Mouse (Mus musculus) cerebellum, adult 11 months (tissue): Measurements from ENCODE around the gene Map4k2.
A peak's percentile ranks its signal among the peaks of the same experiment; 100 is the strongest.

Source experiments
- DNase-seq: peaks from one replicate; pipeline ENCODE4 v3.0.0; 2022

Gene Map4k2

DNA sequence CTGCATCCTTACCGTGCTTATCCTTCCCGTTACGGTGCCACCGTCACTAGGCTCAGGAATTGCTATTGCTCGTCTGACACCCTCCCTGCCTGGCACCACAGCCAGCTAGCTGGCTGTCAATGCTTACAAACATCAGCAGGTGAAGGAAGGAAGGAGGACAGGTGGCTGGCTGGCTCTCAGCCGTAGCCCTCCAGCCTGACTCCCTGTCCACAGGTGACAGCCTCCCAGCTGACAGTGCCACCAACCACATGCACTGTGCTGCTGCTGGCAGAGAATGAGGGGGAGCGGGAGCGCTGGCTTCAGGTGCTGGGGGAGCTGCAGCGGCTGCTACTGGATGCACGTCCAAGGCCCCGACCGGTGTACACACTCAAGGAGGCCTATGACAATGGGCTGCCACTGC is 22.8 kb upstream of the Map4k2 start:
- no peak for DNase-seq

DNA sequence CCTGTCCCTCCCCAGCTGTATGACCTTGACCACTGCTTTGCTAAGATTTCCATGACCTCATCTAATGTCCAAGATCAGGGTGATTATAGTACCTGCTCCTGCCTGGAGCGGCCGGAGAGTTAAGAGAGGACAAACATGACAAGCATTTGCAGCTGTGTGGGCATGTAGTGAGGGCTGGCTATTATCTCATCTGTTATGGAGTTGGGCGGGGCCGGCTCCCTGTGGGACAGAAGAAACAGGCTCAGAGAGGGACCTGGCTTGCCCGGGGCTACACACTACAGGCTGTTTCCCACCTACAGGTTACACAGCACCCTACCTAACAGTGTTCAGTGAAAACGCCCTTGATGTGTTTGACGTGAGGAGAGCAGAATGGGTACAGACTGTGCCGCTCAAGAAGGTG is 19.6 kb upstream of the Map4k2 start:
- no peak for DNase-seq

DNA sequence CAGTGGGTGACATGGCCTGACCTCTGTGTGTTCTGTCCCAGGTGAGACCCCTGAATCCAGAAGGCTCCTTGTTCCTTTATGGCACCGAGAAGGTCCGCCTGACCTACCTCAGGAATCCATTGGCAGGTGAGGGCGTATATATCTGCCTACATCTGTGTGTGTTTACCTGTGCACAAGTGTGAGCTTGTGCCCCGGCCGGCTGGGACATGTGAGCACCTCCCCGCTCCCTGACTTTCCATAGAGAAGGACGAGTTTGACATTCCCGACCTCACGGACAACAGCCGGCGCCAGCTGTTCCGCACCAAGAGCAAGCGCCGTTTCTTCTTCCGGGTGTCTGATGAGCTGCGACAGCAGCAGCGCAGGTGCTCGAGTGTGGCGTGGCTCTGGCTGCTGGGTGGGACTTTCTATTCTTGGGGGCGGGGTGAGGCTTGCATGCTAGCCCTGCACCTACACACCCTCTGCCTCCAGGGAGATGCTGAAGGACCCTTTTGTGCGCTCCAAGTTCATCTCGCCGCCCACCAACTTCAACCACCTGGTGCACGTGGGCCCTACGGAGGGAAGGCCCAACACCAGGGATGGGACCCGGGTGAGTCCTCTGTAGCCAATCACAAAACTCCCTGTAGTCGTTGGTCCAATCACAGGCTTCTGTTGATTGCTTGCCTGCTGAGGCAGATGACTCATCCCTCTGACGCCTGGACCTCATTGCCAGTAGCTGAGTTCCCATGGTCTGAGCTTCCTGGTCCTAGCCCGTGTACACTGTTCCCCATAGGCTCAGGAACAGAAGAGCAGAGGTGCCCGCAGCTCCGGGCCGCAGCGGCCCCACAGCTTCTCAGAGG is 18.9 kb upstream of the Map4k2 start:
- DNase-seq = no peak

DNA sequence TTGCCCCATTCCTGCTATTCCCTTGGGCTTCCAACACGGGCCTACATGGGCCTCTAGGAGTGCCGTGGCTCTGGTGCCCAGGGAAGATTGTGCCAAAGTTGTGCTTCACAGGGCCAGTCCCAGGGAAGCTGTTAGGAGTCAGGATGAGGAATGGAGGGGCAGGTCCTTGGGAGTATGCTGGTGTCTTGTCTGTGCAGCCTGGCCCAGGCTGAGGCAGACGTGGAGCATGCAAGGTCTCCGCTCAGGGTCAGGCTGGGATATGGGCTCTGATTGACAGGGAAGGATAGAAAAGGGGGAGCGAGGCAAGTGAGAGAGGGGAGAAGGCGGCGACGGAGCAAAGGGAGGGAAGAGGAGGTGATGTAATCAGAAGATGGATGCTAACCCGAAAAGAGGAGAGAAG is 16.2 kb upstream of the Map4k2 start:
- no peak for DNase-seq

DNA sequence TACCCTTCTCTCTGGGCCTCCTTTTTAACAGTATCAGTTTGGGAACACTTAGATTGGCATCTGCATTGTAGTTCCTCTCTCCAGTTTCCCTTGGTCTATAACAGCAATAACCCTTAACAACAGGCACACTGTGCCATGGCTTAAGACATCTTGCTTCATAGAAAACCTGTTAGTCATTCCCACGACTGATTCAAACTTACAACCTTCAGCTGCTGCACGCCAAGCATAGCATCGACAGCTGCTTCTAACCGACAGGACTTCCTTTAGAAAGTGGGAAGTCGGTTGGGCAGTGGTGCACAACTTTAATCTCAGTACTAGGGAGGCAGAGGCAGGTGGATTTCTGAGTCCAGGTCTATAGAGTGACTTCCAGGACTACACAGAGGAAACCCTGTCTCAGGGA is 9.8 kb upstream of the Map4k2 start:
- DNase-seq = no peak

DNA sequence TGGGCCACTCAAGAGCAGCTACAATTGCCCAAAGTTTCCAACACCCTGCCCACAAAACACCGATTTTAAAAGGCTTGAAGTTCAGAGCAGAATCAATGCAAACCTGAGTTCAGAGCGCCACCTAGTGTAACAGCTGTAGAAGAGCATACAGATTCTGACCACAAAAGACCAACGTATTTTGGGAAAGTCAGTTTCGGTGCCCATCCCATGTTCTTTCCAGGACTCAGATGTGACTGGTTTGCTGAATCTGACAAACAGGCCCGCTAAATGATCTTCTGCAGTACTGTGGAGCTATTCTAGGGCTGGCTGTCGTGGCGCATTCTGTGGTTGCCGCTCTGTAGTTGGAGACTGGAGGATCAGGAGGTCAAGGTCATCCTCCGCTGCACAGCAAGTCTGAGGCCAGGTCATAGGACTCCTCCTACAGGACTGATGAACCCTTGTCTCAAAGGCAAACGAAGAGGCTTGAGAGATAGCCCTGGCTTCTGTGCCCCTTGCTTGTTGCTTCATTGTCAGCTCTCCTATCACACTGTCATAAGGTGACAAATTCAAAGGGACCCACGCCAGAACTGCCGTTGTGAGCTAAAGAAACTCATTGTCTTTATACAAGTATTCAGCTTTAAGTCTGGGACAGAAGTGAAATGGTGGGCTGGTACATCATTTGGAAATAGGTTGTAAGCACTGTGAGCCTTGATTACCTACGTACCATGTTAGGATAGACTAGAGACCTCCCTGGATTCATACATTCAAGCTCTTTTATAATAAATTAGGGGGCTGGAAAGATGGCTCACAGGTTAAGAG is 9.0 kb upstream of the Map4k2 start:
- no peak for DNase-seq

DNA sequence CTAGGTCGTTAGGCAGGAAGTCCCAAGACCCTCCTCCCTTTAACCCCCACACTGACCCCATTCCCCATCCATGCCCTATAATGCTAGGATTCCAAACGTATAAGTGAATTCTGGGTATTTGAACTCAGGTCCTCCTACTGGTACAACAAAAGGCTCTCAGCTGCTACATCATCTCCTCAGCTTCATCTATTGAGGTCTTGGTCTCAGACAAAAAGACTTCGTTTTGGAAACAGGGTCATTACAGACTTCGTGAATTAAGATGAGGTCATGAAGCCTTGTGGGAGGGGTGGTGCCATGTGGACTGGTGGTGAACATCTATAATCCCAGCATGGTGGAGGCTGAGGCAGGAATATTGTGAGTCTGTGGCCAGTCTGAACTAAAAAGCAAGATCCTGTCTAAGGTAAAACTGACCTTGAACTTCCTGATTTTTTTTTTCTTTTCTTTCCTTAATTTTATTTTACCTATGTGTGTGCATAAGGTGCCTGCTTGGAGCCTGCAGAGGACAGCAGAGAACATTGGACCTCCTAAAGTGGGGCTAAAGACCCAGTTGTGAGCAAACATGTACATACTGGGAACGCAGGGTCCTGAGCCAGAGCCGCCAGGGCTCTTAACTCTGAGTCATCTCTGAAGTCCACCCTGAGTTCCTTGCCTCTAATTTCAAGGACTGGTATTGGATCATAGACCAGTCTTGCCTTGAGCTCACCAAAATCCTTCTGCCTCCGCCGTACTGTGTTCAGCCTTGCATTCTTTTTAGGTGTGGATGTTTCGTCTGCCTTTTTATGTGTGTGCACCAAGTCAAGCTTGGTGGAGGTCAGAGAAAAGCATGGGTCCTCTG is 7.0 kb upstream of the Map4k2 start:
- DNase-seq = no peak

DNA sequence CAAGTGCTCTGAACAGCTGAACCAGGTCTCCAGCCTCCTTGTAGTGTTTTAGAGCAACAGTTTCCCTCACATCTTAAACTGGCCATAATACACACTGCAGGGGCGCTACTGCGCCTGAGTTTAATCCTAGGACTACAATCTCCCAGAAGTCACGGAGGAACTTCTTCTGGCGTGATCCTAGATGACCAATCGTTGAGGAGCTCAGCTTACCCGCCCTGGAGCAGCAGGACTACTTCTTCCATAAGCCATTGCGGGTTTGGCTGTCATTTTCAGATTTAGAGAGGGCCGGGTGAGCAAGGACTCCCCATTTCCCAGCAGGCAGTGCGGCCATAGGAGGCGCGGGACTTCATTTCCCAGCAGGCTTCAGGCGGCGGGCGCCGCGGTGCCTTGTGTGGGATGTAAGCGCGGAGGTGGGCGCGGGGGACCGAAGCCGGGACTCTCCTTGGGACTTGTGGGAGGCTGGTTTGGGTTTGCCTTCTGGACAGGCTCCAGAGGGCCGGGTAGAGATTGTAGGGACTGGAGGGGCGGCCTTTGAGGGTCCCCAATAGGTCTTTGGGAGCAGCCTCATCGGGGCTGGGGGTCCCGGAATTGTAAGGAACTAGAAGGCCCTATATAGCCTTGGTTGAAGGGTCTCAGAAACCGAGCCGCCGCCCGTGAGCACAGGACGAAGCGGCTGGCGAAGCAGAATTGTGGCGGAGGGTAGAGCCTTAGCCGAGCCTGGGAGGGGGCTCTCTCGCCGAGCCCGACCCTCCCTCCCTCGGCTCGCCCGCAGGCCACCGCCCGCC is 6.1 kb upstream of the Map4k2 start, which contains the start of gene Men1:
Gene Men1 (plus strand): TSS at position 307 of the 785 bp plus-strand sequence.
- peak; percentile 91 for DNase-seq

DNA sequence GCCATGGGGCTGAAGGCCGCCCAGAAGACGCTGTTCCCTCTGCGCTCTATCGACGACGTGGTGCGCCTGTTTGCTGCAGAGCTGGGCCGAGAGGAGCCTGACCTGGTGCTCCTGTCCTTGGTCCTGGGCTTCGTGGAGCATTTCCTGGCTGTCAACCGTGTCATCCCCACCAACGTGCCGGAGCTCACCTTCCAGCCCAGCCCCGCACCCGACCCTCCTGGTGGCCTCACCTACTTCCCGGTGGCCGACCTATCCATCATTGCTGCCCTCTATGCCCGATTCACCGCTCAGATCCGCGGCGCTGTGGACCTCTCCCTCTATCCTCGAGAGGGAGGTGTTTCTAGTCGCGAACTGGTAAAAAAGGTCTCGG is 5.5 kb upstream of the Map4k2 start:
- DNase-seq = no peak

DNA sequence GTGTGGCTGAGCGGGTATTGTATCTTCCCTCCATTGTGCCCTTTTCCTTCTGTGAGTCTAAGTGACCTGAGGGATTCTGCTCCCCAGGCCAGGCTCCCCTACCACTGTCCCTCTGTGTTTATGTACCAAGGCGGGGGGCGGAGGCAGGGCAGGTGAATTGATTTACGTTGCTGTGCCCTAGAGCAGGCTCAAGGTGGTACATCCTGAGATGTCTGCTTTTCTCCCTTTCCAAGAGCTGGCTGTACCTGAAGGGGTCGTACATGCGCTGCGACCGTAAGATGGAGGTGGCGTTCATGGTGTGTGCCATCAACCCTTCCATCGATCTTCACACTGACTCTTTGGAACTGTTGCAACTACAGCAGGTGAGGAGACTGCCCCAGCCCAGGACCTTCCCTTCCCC is 4.0 kb upstream of the Map4k2 start:
- DNase-seq = no peak

DNA sequence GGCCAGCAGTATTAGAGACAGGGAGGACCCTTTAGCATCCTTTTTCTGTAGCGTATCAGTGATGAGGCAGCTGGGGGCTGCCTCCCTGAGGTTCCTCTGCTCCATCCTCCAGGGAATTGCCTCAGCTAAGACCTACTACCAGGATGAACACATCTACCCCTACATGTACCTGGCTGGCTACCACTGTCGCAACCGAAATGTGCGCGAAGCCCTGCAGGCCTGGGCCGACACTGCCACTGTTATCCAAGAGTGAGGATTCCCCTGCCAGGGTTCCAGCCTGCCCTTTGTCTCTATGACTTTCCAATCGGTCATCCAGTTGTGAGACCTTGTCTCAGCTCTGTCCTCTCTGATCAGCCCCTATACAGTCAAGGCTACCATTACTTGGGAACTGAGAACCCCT is 2.8 kb upstream of the Map4k2 start:
- DNase-seq = no peak

DNA sequence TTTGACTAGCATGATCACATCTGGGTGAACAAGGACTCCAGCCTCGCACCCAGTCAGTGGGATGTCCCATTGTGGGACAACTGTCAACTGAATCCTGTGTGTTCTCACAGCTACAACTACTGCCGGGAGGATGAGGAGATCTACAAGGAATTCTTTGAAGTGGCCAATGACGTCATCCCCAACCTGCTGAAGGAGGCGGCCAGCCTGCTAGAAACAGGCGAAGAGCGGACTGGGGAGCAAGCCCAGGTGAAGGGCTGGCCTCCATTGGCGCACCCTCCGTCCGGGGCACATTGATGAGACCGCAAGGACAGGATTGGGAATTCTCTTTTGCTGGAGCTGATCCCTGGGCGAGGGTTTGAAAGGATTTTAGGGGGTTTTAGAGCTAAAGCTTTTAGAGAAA is 2.2 kb upstream of the Map4k2 start:
- DNase-seq = no peak

DNA sequence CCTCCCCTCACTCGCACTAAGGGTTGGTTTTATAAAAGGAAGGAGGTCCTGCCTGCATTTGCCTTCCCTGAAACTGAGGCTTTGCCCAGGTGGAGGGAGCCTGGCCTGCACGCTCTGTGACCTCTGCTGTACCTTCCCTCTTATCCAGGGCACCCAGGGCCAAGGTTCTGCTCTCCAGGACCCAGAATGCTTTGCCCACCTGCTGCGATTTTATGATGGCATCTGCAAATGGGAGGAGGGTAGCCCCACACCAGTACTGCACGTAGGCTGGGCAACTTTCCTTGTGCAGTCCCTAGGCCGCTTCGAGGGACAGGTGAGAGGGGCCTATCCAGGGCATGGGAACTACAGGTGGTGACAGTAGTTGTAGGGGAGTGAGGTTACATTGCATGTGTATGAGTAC is 1.7 kb upstream of the Map4k2 start:
- no peak for DNase-seq

DNA sequence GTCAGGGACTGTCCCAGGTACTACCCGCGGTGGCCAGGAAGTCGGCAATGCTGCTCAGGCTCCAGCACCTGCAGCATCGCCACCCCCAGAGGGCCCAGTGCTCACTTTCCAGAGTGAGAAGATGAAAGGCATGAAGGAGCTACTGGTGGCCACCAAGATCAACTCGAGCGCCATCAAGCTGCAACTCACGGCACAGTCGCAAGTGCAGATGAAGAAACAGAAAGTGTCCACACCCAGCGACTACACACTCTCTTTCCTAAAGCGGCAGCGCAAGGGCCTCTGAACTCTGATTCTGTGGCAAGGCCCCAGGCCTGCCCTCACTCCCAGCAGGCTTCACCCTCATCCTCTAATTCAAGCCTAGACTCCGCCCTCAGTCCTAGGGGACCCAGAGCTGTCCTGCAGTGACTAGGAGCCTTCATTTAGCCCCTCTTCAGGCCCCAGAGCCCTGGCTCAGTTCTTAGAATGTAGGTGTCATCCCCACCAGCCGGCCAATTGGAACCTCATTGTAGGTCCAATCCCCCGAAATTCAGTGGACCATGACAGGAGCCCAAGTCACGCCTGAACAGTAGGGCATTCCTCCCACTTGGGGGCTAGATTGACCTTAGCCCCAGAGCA is 938 bp upstream of the Map4k2 start:
- no peak for DNase-seq

DNA sequence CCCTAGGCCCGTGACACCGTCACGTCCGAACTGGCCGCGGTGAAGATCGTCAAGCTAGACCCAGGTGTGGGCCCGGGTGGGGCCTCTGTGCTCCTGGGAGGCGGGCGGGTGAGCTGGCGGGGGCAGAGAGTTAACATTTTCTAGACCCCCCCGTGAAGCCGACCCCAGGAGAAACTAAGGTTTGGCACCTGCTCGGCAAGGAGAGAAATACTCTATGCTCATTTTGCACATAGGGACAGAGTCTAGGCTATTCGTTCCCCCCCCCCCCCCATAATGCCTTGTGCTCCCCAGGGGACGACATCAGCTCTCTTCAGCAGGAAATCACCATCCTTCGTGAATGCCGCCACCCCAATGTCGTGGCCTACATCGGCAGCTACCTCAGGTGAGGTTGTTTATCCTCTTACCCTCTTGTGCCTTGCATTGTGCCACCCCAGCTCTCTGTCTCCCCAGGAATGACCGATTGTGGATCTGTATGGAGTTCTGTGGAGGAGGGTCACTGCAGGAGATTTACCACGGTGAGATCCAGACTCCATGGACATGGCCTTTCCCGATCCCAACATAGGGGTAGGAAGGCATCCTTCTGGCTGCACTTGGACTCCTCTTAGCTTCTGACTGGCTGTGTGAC is 630 bp downstream of the Map4k2 start:
- DNase-seq = no peak

DNA sequence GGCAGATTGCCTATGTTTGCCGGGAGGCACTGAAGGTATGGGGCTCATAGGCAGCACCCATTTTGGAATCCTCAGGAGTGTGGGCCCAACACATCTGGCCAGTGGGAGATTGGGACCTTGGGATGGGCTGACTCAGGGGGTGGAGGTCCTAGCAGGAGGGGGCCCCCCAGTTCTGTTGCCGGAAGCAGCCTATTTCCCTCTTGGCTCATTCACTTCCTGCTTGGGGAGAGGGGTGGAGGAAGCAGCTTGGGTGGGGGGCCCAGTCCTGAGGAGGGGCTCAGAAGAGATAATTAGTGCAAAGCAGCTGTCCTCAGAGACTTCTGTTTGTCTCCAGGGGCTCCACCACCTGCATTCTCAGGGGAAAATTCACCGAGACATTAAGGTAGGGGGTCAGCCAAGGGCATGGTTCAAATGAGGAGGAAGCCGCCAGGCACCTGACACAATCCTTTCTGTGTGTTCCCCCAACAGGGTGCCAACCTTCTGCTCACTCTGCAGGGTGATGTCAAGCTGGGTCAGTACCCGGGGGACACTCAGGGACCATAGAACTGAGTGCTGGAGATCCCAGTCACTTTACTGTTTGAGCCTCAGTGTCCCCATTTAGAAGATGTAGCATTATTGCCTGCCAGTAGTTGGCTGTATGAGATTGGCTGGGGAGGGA is 1.5 kb downstream of the Map4k2 start:
- no peak for DNase-seq

DNA sequence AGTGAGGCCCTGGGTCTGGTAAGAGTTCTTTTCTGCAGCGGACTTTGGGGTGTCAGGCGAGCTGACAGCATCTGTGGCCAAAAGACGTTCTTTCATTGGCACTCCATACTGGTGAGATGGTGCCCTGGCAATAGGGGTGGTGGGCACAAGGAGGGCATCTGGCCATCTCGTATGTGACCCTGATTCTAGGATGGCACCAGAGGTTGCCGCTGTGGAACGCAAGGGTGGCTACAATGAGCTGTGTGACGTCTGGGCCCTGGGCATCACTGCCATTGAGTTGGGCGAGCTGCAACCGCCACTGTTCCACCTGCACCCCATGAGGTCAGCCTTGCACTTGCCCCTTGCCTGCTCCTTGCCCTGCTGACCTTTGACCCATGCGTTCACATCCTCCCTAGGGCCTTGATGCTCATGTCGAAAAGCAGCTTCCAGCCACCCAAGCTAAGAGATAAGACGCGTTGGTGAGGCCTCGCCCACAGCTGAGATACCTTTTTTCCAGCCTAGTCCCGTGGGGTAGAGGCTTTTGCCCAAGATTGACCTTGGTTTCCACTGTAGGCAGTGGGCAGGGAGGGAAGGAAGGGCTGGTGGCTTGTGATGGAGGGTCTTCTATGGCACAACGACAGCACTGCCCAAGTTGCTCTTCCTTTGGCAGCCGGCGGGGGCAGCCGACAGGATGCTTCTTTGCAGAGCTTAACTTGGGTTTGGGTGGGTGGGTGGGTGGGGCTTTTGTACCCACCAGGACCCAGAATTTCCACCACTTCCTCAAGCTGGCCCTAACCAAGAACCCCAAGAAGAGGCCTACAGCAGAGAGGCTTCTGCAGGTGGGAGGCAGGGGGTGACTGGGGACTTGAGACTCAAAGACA is 2.4 kb downstream of the Map4k2 start:
- no peak for DNase-seq

DNA sequence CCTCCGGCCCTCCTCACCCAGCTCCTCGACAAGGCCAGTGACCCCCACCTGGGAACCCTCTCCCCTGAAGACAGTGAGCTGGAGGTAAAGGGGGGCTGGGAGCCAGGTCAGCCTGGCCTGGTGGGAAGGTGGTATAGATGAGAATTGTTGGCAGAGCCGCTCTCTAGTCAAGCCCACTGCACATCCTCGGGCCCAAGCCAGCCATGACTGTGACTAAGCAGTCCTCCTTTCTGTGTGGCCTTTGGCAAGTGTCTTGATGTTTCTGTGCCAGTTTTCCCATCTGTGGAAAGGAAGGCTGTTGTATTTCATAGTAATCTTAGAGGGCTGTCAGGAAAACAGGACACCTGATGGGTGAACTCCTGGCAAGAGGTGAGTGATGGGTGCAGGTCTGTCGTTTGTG is 3.1 kb downstream of the Map4k2 start:
- no peak for DNase-seq

DNA sequence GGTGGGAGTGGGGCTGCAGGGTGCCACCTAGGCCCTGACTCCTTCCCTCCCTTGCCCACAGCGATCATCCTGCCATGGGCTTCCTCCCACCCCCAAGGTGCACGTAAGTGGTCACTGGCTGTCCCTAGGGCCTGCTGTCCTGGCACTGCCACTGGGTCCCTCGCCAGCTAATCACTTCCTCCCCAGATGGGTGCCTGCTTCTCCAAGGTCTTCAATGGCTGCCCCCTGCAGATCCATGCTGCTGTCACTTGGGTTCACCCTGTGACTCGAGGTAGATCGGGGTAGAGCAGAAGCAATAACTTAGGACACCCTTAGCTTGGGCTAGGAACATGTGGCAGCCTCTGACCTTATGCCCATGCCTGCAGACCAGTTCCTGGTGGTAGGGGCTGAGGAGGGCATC is 5.1 kb downstream of the Map4k2 start:
- DNase-seq = no peak

DNA sequence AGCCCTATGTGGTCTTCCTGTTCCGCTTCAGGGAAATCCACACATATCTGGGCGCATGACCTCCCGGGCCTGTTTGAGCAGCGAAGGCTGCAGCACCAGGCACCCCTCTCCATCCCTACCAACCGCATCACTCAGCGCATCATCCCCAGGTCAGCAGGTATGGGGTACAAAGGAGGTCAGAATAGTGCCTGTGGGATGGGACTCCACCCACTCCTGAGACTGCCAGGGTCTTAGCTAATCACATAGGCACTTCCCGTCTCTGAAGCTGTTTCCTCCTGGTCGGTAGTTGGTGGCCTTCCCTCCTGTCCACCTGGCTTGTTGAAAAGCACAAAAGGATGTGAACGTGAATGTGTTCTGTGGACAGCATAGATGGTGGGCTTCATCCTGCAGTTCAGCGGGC is 5.7 kb downstream of the Map4k2 start:
- no peak for DNase-seq
